Mouse (Mus musculus): Measurements from ENCODE around the gene G6pc. TPM values are rescaled to one million over a fixed set of nuclear protein-coding genes. Genes with fewer than 3 reads are reported as not detected.

The G6pc gene
- total RNA-seq, 2 experiments from 2014 or later = not detected

GRCm38 (mm10) chr11:101424105-101424851 lies 56.9 kb downstream of the G6pc start, which contains the start of gene Gm27029:
Gm27029 (minus strand) TSS chr11:101424796.
- intact Hi-C loops (cut with DNase I) = no loop called here
- DNase-seq (ENCODE audit: extremely low spot score in 1 of 2, low spot score in 2 of 2) = peak in 1 of 2 experiments; percentile 45

- peak; percentile 97 to 99 for DNase-seq (ENCODE audit: extremely low spot score in 1 of 2, low spot score in 2 of 2)
- intact Hi-C loops (cut with DNase I) = no loop called here
These were observed 57.8 kb downstream of the G6pc start, which contains the start of the genes Rundc1 and Ptges3l for GRCm38 (mm10) chr11:101424925-101425813. Rundc1 (plus strand) TSS chr11:101425085. Ptges3l (minus strand) TSS chr11:101425333.

GRCm38 (mm10) chr11:101426165-101426564 lies 58.8 kb downstream of the G6pc start:
- DNase-seq (ENCODE audit: extremely low spot score in 1 of 2, low spot score in 2 of 2) = no peak
- intact Hi-C loops (cut with DNase I) = no loop called here

Small RNA genes lying within 50 kb of the gene (microRNA-seq; reads per million reads assigned to microRNA genes)
- not detected for gene Gm25593
- gene Mir6929 = not detected

Other genes with a start within 250 kb of the G6pc start
- 10 to 100 TPM; 54.5 to 55.0 TPM for gene Retreg3, start 247.7 kb upstream of the G6pc start, total RNA-seq (2021)
- 10 to 100 TPM; 45.6 to 49.6 TPM for gene Tubg1, start 247.6 kb upstream of the G6pc start, total RNA-seq (2021)
- gene Tubg2, start 211.7 kb upstream of the G6pc start, total RNA-seq (2021) = 10 to 100 TPM; 46.6 to 48.8 TPM
- 10 to 100 TPM; 44.2 to 54.1 TPM for gene Cntnap1, start 197.0 kb upstream of the G6pc start, total RNA-seq (2021)
- 1 to 10 TPM; 5.9 to 8.0 TPM for gene Plekhh3, start 196.2 kb upstream of the G6pc start, total RNA-seq (2021)
- gene Ccr10, start 192.1 kb upstream of the G6pc start, total RNA-seq (2021) = under 1 TPM in 1 of 2 experiments, not detected in 1; 0.41 TPM
- gene Ezh1, start 141.1 kb upstream of the G6pc start, total RNA-seq (2021) = 10 to 100 TPM; 26.4 to 28.3 TPM
- gene Ramp2, start 121.5 kb upstream of the G6pc start, total RNA-seq (2021) = 10 to 100 TPM; 57.4 to 59.1 TPM
- gene Vps25, start 113.9 kb upstream of the G6pc start, total RNA-seq (2021) = 10 to 100 TPM; 80.9 to 82.0 TPM
- 1 to 10 TPM; 4.2 to 4.5 TPM for gene Wnk4, start 107.0 kb upstream of the G6pc start, total RNA-seq (2021)
- under 1 TPM; 0.15 to 0.41 TPM for gene Cntd1, start 88.5 kb upstream of the G6pc start, total RNA-seq (2021)
- gene Coa3, start 88.4 kb upstream of the G6pc start, total RNA-seq (2021) = 100 to 1,000 TPM in 1 of 2 experiments, 10 to 100 TPM in 1; 95.7 to 101 TPM
- 100 to 1,000 TPM; 174 to 188 TPM for gene Becn1, start 65.3 kb upstream of the G6pc start, total RNA-seq (2021)
- 100 to 1,000 TPM; 100 to 108 TPM for gene Psme3, start 51.3 kb upstream of the G6pc start, total RNA-seq (2021)
- 1 to 10 TPM; 3.2 to 3.4 TPM for gene Aoc2, start 42.5 kb upstream of the G6pc start, total RNA-seq (2021)
- 1 to 10 TPM; 1.4 to 2.0 TPM for gene Aoc3, start 37.0 kb upstream of the G6pc start, total RNA-seq (2021)
- 10 to 100 TPM; 45.1 to 45.2 TPM for gene Aarsd1, start 50.1 kb downstream of the G6pc start, total RNA-seq (2021)
- gene Gm27029, start 57.2 kb downstream of the G6pc start, total RNA-seq (2021) = 1 to 10 TPM; 6.4 to 6.9 TPM
- 10 to 100 TPM; 24.4 to 26.0 TPM for gene Rundc1, start 57.5 kb downstream of the G6pc start, total RNA-seq (2021)
- gene Ptges3l, start 57.8 kb downstream of the G6pc start, total RNA-seq (2021) = 1 to 10 TPM; 3.4 TPM
- gene Rpl27, start 74.7 kb downstream of the G6pc start, total RNA-seq (2021) = 10 to 100 TPM; 49.9 to 58.1 TPM
- gene Ifi35, start 80.8 kb downstream of the G6pc start, total RNA-seq (2021) = 1 to 10 TPM; 1.8 to 2.8 TPM
- gene Rnd2, start 97.4 kb downstream of the G6pc start, total RNA-seq (2021) = 100 to 1,000 TPM; 111 to 115 TPM
- 10 to 100 TPM; 50.3 to 54.3 TPM for gene Vat1, start 98.7 kb downstream of the G6pc start, total RNA-seq (2021)
- 1 to 10 TPM; 1.1 to 1.2 TPM for gene Brca1, start 184.4 kb downstream of the G6pc start, total RNA-seq (2021)
- 100 to 1,000 TPM in 1 of 2 experiments, 10 to 100 TPM in 1; 98.9 to 100 TPM for gene Nbr1, start 184.6 kb downstream of the G6pc start, total RNA-seq (2021)
- gene Tmem106a, start 214.7 kb downstream of the G6pc start, total RNA-seq (2021) = 1 to 10 TPM; 1.1 to 1.7 TPM
- not detected for gene Gm11634, start 231.7 kb downstream of the G6pc start, total RNA-seq (2021)

Data from left cerebral cortex, postnatal 10 days (tissue).